Mouse (Mus musculus) CH12.LX (cell line): ENCODE results near the gene Gm43518. TPM values are rescaled to one million over a fixed set of nuclear protein-coding genes. Genes with fewer than 3 reads are reported as not detected.

Source experiments
- DNase-seq: peaks from one replicate; pipeline ENCODE4 v3.0.0-alpha.2; 2013; ENCODE audit errors: extremely low read depth
- H3K27ac ChIP-seq: 2 replicates; pipeline ENCODE4 v1.5.1; 2012; ENCODE audit warnings: low read depth, mild to moderate bottlenecking, control low read depth, moderate library complexity; ENCODE audit not compliant: insufficient read depth
- H3K27me3 ChIP-seq: replicated peaks from 2 replicates; pipeline ENCODE3; 2012; ENCODE audit warnings: inconsistent platforms
- H3K36me3 ChIP-seq, 2 experiments: replicated peaks in 1 of 2; 2 replicates each; pipeline versions ENCODE3 to v1.6.1; 2012; ENCODE audit warnings: inconsistent platforms in 1 of 2, low read length in 1 of 2, mild to moderate bottlenecking in 1 of 2, mixed read lengths in 1 of 2, moderate library complexity in 1 of 2; ENCODE audit not compliant: control insufficient read depth in 1 of 2, insufficient read depth in 1 of 2
- H3K4me1 ChIP-seq, 2 experiments: 2 replicates each; pipeline ENCODE4 v1.6.1; 2012; ENCODE audit warnings: inconsistent platforms in 1 of 2, moderate library complexity in 1 of 2; ENCODE audit not compliant: insufficient read depth in 2 of 2, control insufficient read depth in 1 of 2
- H3K4me2 ChIP-seq: 2 replicates; pipeline ENCODE4 v1.6.1; 2012; ENCODE audit warnings: low read depth, mild to moderate bottlenecking, control low read depth; ENCODE audit not compliant: poor library complexity, insufficient read depth, severe bottlenecking
- H3K4me3 ChIP-seq, 3 experiments: fragments of 150-350 bp in 1 of 3; sonication (generic) in 1 of 3; replicated peaks in 1 of 3; 2 replicates each; pipeline versions ENCODE3 to v1.5.1; 2011 to 2012; ENCODE audit warnings: low read depth in 2 of 3, low read length in 2 of 3, mild to moderate bottlenecking in 2 of 3, moderate library complexity in 2 of 3, control low read depth in 1 of 3, improper control_type of control experiment in 1 of 3, inconsistent platforms in 1 of 3, mixed read lengths in 1 of 3; ENCODE audit not compliant: poor library complexity in 1 of 3
- H3K79me2 ChIP-seq: replicated peaks from 2 replicates; pipeline ENCODE4 v1.6.1; 2012; ENCODE audit warnings: mild to moderate bottlenecking, moderate library complexity; ENCODE audit not compliant: control insufficient read depth, poor library complexity, insufficient read depth, severe bottlenecking; ENCODE audit errors: extremely low read depth
- H3K9ac ChIP-seq: 2 replicates; pipeline ENCODE4 v1.6.1; 2012; ENCODE audit warnings: low read depth, mild to moderate bottlenecking, control low read depth, moderate library complexity; ENCODE audit not compliant: insufficient read depth
- H3K9me3 ChIP-seq: replicated peaks from 2 replicates; pipeline ENCODE3; 2012; ENCODE audit warnings: low read length, inconsistent platforms, mixed read lengths
- BHLHE40 ChIP-seq: IDR thresholded peaks from 2 replicates; pipeline ENCODE4 v1.6.1; 2011; ENCODE audit warnings: mild to moderate bottlenecking, low read depth, low read length, improper control_type of control experiment
- CHD1 ChIP-seq: IDR thresholded peaks from 2 replicates; pipeline ENCODE4 v1.6.1; 2012; ENCODE audit warnings: low read depth, low read length, improper control_type of control experiment, inconsistent platforms
- E2F4 ChIP-seq: IDR thresholded peaks from 2 replicates; pipeline ENCODE4 v1.6.1; 2011; ENCODE audit warnings: low read depth, low read length, improper control_type of control experiment; ENCODE audit not compliant: insufficient replicate concordance
- EP300 ChIP-seq: IDR thresholded peaks from 2 replicates; pipeline ENCODE4 v1.6.1; 2011; ENCODE audit warnings: low read length, improper control_type of control experiment
- ETS1 ChIP-seq: conservative IDR thresholded peaks from 2 replicates; pipeline ENCODE4 v1.6.1; 2012; ENCODE audit warnings: low read depth, mild to moderate bottlenecking, inconsistent platforms, low read length, improper control_type of control experiment, moderate library complexity
- HCFC1 ChIP-seq: IDR thresholded peaks from 2 replicates; pipeline ENCODE4 v1.6.1; 2012; ENCODE audit warnings: low read depth, mild to moderate bottlenecking, inconsistent platforms, low read length, improper control_type of control experiment
- IRF4 ChIP-seq: IDR thresholded peaks from 2 replicates; pipeline ENCODE4 v1.6.1; 2014; ENCODE audit warnings: low read depth, mild to moderate bottlenecking, inconsistent platforms, low read length, improper control_type of control experiment
- JUND ChIP-seq: conservative IDR thresholded peaks from 2 replicates; pipeline ENCODE4 v1.6.1; 2011; ENCODE audit warnings: low read depth, low read length, improper control_type of control experiment
- KAT2A ChIP-seq: IDR thresholded peaks from 2 replicates; pipeline ENCODE4 v1.6.1; 2012; ENCODE audit warnings: low read length, improper control_type of control experiment, inconsistent platforms; ENCODE audit not compliant: insufficient replicate concordance
- MAX ChIP-seq: IDR thresholded peaks from 2 replicates; pipeline ENCODE4 v1.6.1; 2011; ENCODE audit warnings: low read length, improper control_type of control experiment
- MAZ ChIP-seq: IDR thresholded peaks from 2 replicates; pipeline ENCODE4 v1.6.1; 2012; ENCODE audit warnings: low read depth, mild to moderate bottlenecking, inconsistent platforms, low read length, improper control_type of control experiment, moderate library complexity
- MEF2A ChIP-seq: IDR thresholded peaks from 2 replicates; pipeline ENCODE4 v1.6.1; 2014; ENCODE audit warnings: low read depth, mild to moderate bottlenecking, inconsistent platforms, low read length, improper control_type of control experiment, borderline replicate concordance
- MYC ChIP-seq: IDR thresholded peaks from 2 replicates; pipeline ENCODE4 v1.6.1; 2011; ENCODE audit warnings: low read depth, mild to moderate bottlenecking, improper control_type of control experiment, low read length
- NELFE ChIP-seq: IDR thresholded peaks from 2 replicates; pipeline ENCODE4 v1.6.1; 2011; ENCODE audit warnings: low read depth, low read length, improper control_type of control experiment
- PAX5 ChIP-seq: IDR thresholded peaks from 2 replicates; pipeline ENCODE4 v1.6.1; 2012; ENCODE audit warnings: low read length, inconsistent platforms, mixed read lengths
- POLR2A ChIP-seq: IDR thresholded peaks from 2 replicates; pipeline ENCODE4 v1.6.1; 2011; ENCODE audit warnings: low read depth, mild to moderate bottlenecking, improper control_type of control experiment, low read length
- RCOR1 ChIP-seq: conservative IDR thresholded peaks from 2 replicates; pipeline ENCODE4 v1.6.1; 2012; ENCODE audit warnings: low read depth, mild to moderate bottlenecking, inconsistent platforms, low read length, improper control_type of control experiment
- SMC3 ChIP-seq: IDR thresholded peaks from 2 replicates; pipeline ENCODE4 v1.6.1; 2011; ENCODE audit warnings: low read depth, low read length, improper control_type of control experiment
- USF1 ChIP-seq: IDR thresholded peaks from 2 replicates; pipeline ENCODE4 v1.6.1; 2014; ENCODE audit warnings: low read depth, mild to moderate bottlenecking, inconsistent platforms, low read length, improper control_type of control experiment
- USF2 ChIP-seq: conservative IDR thresholded peaks from 2 replicates; pipeline ENCODE4 v1.6.1; 2011; ENCODE audit warnings: low read depth, low read length, improper control_type of control experiment
- ZC3H11A ChIP-seq: IDR thresholded peaks from 2 replicates; pipeline ENCODE4 v1.6.1; 2012; ENCODE audit warnings: low read depth, mild to moderate bottlenecking, inconsistent platforms, low read length, improper control_type of control experiment
- ZMIZ1 ChIP-seq: IDR thresholded peaks from 2 replicates; pipeline ENCODE4 v1.6.1; 2012; ENCODE audit warnings: low read depth, mild to moderate bottlenecking, inconsistent platforms, low read length, improper control_type of control experiment
- dilution Hi-C: fragments of 300-500 bp; cut with MboI; formaldehyde crosslinking; loops from 2 replicates; pipeline ENCODE4 v1.14.3; 2020; ENCODE audit warnings: low sequenced_read_pairs; ENCODE audit not compliant: extremely low pct_unique_long_range_greater_than_20kb, extremely low pct_ligation_motif_present
- in situ Hi-C: fragments of 300-500 bp; cut with MboI; formaldehyde crosslinking; loops from 3 replicates; pipeline ENCODE4 v1.14.3; 2019; ENCODE audit warnings: low sequenced_read_pairs, low pct_ligation_motif_present, low pct_unique_long_range_greater_than_20kb, mixed read lengths
- polyA plus RNA-seq: library from polyadenylated mRNA; unstranded; fragments of >175 nt; gene quantifications from 2 replicates; pipeline ENCODE4 v1.2.1, GENCODE M21; 2012; ENCODE audit warnings: low read depth; ENCODE audit not compliant: insufficient read length
- total RNA-seq, 2 experiments: library from RNA; depleted of rRNA; stranded (reverse); fragments of 300-350 nt in 1 of 2; fragments of >200 nt in 1 of 2; gene quantifications; 2 replicates each; pipeline ENCODE4 v1.2.3; 2012 to 2014

Gm43518 gene
- total and polyA plus RNA-seq, 3 experiments: 0.87 TPM; not detected in 2

DNA sequence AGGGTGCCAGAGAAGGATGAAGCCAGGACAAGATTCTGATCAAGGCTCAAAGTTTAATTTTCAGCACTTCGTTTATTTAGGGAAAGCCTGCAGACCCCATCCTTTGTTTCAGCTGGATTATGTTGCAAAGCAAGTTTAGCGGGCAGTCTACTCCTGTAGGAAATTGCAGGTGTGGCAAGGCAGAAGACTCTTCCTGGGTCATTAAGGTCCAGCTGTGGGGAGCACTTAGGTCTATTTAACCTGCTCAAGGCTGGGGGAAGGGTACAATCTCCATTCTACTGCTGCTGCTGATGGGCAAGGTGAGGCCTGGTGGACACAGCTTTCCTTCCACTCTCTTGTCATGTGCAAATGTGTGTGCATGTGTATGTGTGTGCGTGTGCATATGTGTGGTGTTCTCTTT, 31.8 kb downstream of the Gm43518 start:
- Histone ChIP-seq H3K27ac (no peak overlapping the region), H3K79me2 (no peaks in the 10 kb centered on the region), H3K36me3 (peaks cover 0 to 2% of the 10 kb centered on the region in 2 experiments), H3K9ac (no peak overlapping the region), H3K9me3 (no peaks in the 10 kb centered on the region), H3K4me2 (no peak overlapping the region), H3K4me3 (no peak overlapping the region), H3K27me3 (no peaks in the 10 kb centered on the region), H3K4me1 (peaks cover 0 to 6% of the 10 kb centered on the region in 2 experiments; a peak in 2 of 4 replicates)
- DNase-seq: no peak
- no peak for TF ChIP-seq MEF2A
- no peak for TF ChIP-seq ETS1
- TF ChIP-seq RCOR1: no peak
- no peak for TF ChIP-seq PAX5
- TF ChIP-seq USF2: no peak
- no peak for TF ChIP-seq MYC
- TF ChIP-seq ZMIZ1: no peak
- no peak for TF ChIP-seq CHD1
- no peak for TF ChIP-seq HCFC1
- TF ChIP-seq POLR2A: no peak
- TF ChIP-seq MAZ: no peak
- dilution Hi-C loops (no loop called here), in situ Hi-C loops (loop anchor here (10.0 kb wide), 1 partner anchor 126 kb away; no protein-coding TSS in a partner anchor)

DNA sequence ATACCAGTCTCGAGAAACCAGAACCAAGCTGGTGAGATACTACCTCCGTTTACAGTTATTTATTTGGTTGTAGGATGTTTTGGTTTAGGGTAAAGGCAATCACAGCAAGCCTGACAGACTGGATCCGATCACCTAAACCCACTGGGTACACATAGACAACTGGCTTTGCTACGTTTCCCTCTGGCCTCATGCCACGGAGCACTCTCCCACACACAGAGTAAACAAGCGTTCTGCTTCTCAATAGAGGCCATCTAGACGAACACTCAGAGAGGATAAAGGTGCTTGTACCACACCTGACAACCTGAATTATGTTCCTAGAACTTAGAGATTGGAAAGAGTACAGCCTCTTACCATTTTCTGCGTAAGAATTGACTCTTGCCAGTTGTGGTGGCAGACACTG, 32.9 kb downstream of the Gm43518 start:
- Histone ChIP-seq H3K9me3 (no peaks in the 10 kb centered on the region), H3K4me3 (no peak overlapping the region), H3K36me3 (no peaks in the 10 kb centered on the region), H3K4me2 (no peak overlapping the region), H3K27me3 (no peaks in the 10 kb centered on the region), H3K4me1 (peaks cover 0 to 6% of the 10 kb centered on the region in 2 experiments; a peak in 2 of 4 replicates), H3K27ac (no peak overlapping the region), H3K79me2 (no peaks in the 10 kb centered on the region), H3K9ac (no peak overlapping the region)
- TF ChIP-seq IRF4 (no peak), CHD1 (no peak), HCFC1 (no peak), RCOR1 (no peak), USF2 (no peak), MAX (no peak), PAX5 (no peak), NELFE (no peak), ETS1 (no peak), SMC3 (no peak), ZC3H11A (no peak), USF1 (no peak), BHLHE40 (no peak), KAT2A (no peak), EP300 (no peak), E2F4 (no peak), ZMIZ1 (no peak), JUND (no peak)
- in situ Hi-C loops (no loop called here), dilution Hi-C loops (no loop called here)
- no peak for DNase-seq
